Mouse (Mus musculus) thymus, adult 2 months (tissue): ENCODE data around the gene Smc4.

ENCODE experiments used
- CTCF ChIP-seq: fragments of 200-500 bp; IDR thresholded peaks from 2 replicates; pipeline ENCODE4 v1.5.1; 2012; ENCODE audit warnings: mild to moderate bottlenecking, control low read depth, low read length, moderate library complexity, borderline replicate concordance; ENCODE audit not compliant: control insufficient read depth, poor library complexity, insufficient read depth; ENCODE audit errors: extremely low read depth
- POLR2A ChIP-seq: fragments of 200-500 bp; IDR thresholded peaks from 2 replicates; pipeline ENCODE4 v1.6.1; 2012; ENCODE audit warnings: mild to moderate bottlenecking, low read length, control low read depth, moderate library complexity; ENCODE audit not compliant: control insufficient read depth, poor library complexity, insufficient read depth; ENCODE audit errors: extremely low read depth

DNA sequence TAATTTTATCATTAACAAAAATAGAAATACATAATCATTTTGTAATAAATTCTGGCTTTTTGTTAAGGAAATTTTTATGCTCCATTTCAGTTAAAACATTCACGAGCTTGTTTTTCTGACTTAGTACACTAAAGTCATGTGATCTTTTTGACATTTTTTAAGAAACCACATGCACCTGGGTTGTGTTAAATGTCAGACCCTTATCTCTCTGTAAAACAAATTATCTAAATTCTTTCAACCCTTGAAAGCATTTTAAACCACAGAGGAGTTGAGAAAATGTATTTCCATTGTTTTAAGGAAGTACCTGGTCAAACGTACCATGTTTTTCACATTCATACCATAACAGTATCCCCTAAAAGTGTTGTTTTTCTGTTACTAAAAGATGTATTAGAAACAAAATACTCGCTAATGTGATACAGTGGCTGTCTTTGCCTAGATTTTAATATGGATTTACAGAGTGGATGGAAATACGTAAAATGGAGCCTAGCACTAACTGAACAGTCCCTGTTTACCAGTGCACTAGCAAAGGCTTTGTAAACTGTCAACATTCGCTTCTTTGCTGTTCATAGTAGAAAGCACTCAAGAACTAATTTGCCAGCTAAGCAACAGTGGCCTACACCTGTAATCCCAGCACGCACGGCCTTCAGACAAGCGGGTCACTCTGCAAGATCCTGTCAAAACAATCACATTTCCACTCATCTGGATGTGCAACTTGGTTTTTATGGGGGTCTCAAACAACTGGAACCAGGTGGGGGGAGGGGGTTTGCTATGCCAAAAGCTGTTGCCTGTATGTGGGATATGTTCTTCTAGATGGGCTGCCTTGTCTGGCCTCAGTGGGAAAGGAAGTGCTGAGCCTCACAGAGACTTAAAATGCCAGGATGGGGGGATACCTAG, 29.7 kb upstream of the Smc4 start:
- TF ChIP-seq POLR2A (no peak), CTCF (no peak)
